Mouse (Mus musculus) v-Abl transformed pro-B cells (cell line): Measurements from ENCODE around the gene Gm5475.
"Not testable (repeated sequence)": the region's sequence is repeated elsewhere in the genome, so short reads cannot be mapped to it uniquely, and the experiment has no call there.

Experiments used
- in situ Hi-C, 2 experiments: fragments of 400-800 bp; cut with MboI; formaldehyde crosslinking; loops; one replicate each; pipeline ENCODE4 v1.15.1; 2025; ENCODE audit not compliant: unreplicated experiment in 2 of 2

Gene Gm5475

DNA sequence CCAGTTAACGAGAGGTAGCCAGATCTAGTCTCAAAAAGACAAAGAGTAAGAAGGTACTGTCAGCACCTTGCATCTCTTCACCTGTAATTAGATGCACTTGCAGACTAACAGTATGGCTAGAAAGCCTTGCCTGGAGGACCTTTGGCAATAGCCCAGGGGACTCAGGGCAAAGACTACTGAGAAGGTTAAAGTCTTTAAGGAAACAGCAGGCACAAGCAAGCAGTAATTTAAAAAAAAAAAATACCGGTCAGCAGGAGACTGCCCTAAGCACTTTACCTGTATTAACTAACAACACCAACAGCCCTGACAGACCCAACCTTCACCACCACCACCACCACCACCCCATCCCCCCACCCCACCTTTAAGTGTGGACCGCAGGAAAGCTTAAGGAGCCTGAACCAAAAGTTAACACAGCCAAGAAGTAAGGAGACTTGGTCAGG lies at the start of gene Gm5475:
Gene Gm5475 (plus strand): TSS at position 390 of the 440 bp plus-strand sequence.
- in situ Hi-C loops: not testable (repeated sequence)

DNA sequence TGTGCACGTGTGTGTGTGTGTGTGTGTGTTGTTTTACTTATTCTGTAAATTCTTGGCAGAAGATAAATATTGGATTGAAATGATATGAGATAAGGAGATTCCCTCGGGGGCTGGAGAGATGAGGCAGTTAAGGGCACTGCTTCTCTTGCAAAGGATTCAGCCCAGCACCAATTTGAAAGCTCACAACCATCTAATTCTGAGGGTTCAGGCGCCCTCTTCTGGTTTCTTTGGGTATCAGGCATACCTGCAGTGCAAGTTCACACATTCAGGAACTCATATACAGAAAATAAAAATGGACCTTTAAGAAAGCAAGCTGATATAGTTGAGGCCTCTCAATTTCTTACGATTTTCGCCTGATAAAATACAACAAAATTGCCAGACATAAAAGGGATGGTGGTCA lies 46.9 kb upstream of the Gm5475 start:
- in situ Hi-C loops: no loop called here

DNA sequence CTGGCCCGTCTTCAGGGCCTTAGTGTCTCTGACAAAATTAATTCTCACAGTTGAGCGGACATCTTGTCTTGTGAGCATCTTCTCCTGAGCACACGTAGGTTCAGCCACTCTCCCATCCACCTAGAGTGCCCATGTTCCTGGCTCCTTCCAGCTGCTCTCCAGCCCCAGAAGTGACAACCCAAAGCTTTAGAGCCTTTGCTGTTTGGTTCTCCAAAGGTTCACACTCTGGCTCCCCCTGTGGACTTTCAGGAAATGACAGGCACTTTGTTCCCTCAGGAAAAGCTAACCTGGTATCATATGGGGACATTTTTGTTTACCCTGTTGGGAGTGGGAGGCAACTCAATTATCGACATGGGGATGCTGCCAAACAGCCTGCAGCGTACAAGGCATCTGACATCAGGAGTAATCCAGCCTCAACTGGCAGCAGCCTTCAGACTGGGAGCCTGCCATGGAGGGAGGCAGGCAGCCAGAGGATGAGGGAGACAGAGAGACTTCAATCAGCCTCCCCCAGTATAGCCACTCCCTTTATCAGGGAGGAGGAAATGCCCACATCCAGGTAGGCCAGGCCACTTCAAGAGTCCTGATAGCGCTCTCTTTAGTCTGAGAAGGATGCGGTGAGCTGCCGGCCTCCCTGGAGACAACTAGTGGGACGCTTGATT lies 44.0 kb upstream of the Gm5475 start:
- in situ Hi-C loops: not testable (repeated sequence)

DNA sequence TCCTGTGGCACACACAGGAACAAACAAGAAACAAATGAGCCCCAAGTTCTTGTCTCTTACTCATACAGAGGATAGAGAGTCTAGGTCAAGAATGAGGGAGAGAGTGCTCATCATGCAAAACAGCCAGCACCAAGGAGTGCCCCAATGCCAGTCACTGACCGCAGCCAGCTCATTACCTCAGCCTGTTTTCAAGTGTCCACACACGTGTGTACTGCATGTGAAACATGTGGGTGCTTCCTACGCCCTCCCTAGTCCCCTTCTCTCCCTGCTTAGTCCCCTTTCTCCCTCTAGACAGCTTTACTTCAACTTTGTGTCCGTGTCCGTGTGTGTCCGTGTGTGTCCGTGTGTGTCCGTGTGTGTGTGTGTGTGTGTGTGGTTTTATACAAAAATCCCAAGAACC lies 42.3 kb upstream of the Gm5475 start:
- in situ Hi-C loops: loop anchor here in 1 of 2 experiments (10.0 kb wide), 1 partner anchor 65 kb away; no protein-coding TSS in a partner anchor

DNA sequence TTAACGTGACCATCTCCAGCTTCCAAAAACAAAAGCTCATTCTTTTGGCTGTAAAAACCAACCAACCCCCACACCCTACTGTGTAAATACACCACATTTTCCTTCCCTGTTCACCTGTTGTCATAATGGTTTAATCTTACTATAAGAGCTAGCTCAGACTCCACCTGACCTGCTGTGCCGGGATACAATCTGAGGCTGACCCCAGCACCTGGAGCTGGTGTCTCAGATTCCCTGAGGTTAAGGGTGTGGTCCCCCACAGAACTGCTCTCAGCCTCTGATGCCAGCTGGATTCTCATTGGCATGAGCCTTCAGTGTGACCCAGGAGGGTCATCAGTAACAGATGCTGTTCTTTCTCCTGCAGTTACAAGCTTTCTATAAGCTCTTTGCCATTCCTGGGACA lies 41.8 kb upstream of the Gm5475 start:
- in situ Hi-C loops: loop anchor here in 1 of 2 experiments (10.0 kb wide), 1 partner anchor 65 kb away; no protein-coding TSS in a partner anchor

DNA sequence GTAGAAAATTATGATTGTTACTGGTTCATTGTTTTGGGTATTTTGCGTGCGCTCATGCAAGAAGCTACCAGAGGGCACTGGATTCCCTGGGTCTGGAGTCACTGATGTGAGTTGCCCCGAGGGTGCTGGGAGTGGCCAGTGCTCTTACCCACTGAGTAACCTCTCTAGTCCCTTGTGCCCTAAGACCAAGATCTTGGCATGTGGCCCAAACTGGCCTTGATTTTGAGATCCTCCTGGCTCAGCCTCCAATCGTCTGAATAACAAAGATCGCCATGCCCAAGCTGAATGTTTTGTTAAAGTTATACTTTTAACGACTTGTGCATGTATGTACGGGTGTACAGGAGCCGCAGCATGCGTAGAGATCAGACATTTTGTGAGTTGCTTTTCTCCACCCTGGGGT lies 36.2 kb upstream of the Gm5475 start:
- in situ Hi-C loops: loop anchor here in 1 of 2 experiments (10.0 kb wide), 1 partner anchor 59 kb away; no protein-coding TSS in a partner anchor

DNA sequence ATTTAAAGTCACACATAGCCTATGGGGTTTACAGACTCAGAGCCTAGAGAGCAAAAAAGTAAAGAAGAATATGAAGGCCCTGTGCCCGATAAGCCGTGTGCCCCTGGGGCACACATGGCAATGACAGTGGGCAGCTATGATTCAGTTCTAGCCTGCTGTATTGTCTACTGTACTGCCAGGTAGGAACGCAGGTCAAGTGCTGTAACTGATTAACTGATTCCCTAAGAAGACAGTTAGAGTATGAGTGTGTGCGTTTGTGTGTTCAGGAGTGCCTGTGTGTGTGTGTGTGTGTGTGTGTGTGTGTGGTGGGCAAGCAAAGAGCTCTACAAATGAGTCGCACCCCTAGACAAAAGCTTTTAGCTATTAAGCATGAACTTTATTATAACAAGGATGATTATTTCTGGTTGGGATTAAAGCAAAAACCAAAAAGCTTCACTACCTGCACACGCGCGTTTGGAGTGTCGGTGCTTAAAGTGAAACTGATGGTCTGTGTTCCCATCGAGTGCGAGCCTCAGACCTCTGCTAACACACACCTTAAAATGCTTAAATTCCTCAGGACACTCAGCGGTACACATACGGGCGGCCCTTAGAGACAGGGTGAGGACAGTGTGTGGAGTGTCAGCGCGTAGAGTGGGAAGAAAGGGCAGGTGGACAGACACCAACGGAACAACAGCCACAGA lies 34.3 kb upstream of the Gm5475 start:
- in situ Hi-C loops: loop anchor here in 1 of 2 experiments (10.0 kb wide), 1 partner anchor 57 kb away; no protein-coding TSS in a partner anchor

DNA sequence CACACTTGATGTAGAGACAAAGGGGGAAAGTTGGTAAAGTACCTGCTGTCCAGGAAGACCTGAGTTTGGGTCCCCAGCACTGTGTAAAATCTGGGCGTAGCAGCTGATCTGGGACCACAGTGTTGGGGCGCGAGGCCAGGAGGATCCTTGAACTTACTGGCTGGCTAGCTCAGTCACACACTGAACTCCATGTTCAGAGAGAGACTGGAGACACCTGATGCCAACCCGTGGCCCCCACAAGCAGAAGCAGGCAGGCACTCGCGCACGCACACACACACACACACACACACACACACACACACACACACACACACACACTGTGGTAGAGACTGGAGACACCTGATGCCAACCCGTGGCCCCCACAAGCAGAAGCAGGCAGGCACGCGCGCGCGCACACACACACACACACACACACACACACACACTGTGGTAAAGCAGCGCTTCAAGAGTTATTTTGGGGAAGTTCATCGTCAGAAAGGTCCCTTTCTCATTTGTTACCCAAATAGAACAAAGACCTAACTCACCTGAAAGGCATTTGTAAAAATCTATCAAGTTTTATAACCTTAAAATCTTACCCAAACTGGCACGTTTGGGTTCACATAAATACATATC lies 33.6 kb upstream of the Gm5475 start:
- in situ Hi-C loops: loop anchor here in 1 of 2 experiments (10.0 kb wide), 1 partner anchor 56 kb away; no protein-coding TSS in a partner anchor

DNA sequence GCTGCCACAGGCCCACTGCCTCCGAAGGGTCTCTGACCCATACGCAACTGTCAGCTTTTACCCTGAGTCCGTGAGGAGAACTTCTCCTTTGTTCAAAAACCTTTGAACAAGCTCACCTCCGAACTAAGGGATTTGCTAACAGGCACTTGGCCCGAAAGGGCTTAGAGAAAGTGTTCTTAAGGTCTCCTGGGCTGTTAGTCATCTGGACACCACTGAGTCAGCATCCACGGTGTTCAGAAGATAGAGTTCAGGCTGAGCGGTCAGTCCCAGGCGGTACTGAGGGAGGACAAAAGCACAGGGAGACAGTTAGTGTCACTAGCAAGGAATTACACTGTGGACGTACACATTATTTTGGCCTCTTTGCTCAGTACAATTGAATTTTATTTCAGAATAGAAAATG lies 33.1 kb upstream of the Gm5475 start:
- in situ Hi-C loops: loop anchor here in 1 of 2 experiments (10.0 kb wide), 1 partner anchor 56 kb away; no protein-coding TSS in a partner anchor

DNA sequence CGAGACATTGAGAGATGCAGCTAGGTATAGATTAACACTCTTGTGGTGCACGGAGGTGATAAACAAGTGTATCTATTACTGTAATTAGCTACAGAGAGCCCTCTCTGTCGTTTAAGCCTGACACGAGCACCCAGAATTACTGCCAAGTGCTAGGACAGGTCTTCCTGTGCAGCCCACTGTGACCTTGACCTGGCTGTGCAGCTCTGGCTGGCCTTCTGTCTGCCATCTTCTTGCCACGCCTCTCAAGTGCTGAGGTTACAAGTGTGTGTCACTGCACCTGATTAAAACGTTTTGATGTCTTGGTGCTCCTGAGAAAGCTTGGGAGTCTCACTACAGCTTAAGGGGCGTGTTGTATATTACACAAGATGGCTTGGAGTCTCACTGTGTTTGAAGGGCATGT lies 30.9 kb upstream of the Gm5475 start:
- in situ Hi-C loops: loop anchor here in 1 of 2 experiments (10.0 kb wide), 1 partner anchor 54 kb away; no protein-coding TSS in a partner anchor

DNA sequence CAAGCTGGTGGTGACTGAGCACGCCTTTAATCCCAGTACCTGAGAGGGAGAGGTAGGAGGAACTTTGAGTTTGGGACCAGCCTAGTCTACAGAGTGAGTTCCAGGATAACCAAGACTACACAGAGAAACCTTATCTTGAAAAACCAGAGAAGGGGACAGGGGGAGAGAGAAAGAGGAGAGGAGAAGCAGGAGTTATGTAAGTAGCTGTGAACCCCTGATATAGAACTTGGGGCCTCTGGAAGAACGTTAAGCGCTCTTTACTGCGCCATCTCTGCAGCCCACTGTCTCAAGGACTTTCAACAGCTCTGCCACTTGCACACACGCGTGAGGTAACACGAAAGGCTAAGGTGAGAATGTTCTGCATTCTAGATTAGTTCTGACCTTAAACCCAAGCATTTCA lies 30.3 kb upstream of the Gm5475 start:
- in situ Hi-C loops: loop anchor here in 1 of 2 experiments (10.0 kb wide), 1 partner anchor 53 kb away; no protein-coding TSS in a partner anchor

DNA sequence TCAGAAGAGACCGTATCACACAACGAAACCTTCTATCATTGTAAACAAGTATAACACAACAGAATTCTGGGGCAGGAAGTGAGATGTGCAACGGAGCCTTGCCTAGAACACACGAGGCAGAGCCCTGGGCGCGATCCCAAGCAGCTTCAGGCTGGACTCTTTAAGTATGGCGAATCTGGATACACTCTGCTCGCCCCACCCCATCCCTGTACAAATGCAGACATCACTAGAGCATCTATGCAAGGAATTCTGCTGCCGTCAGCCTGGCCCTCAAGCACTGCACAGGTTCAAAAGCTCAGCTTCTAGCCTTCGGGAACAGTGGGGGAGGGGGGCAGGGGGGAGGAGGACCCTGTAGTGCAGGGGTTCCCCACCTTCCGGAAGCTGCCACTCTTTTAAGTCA lies 28.9 kb upstream of the Gm5475 start:
- in situ Hi-C loops: loop anchor here in 1 of 2 experiments (10.0 kb wide), 1 partner anchor 52 kb away; no protein-coding TSS in a partner anchor

DNA sequence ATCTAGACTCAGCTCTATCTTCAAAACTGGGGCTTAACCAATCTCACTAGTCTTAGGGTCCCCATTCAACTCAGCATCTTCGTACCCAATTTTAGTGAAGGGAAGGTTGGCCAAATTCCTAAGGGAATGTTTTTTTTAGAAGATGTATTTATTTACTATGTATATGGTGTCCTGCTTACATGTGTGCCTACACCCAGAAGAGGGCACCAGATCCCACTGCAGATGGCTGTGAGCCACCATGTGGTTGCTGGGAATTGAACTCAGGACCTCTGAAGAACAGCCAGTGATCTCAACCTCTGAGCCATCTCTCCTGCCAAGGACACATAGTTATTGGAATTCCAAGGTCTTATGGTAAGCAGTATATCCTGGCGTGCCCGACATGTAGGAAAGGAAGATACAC lies 26.4 kb upstream of the Gm5475 start:
- in situ Hi-C loops: loop anchor here in 1 of 2 experiments (10.0 kb wide), 1 partner anchor 49 kb away; no protein-coding TSS in a partner anchor

DNA sequence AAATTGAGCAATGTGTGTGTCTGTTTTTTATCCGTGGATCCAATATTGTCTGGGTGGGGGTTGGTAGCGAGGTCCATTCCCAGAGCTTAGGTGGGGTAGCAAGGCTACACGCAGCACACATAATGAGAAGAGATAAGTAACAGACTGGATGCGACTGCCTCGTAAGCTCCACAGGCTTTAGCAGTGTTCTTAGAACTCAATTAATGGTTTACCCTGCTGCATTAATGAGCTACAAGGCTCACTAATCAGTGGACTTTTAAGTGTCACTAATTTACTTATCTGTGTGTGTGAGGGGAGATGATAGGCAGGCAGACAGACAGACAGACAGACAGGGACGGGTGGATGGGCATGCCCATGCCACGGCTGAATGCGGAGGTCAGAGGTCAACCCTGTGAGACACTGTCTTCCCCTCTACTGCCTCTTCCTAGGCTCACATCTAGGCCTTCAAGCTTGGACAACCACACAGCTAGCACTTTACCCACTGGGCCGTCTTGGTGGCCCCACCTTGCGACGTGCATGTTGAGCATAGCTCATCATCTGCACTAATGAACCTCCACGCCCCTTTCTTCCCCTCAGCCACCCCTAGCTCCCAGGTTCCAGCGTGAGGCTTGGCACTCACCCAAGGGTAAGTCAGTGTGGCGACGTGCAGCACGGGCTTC lies 21.2 kb upstream of the Gm5475 start:
- in situ Hi-C loops: no loop called here

DNA sequence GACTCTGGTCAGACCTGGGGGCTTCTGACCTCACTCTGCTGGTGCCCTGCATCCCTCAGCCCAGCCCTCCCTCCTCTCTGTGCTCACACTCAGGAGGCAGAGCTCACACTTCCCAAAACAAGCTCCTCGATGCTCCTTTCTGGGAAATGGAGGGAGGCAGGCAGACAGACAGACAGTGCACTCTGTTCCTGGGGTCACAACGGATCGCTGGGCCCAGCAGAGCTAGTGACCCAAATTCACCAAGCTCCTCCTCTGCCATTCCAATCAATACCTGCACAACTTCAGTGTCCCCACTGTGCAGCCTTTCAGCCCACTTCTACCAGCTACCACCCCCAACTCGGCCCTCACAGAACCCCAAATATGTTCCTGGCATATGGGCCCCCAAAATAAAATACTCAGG lies 20.1 kb upstream of the Gm5475 start:
- in situ Hi-C loops: no loop called here

DNA sequence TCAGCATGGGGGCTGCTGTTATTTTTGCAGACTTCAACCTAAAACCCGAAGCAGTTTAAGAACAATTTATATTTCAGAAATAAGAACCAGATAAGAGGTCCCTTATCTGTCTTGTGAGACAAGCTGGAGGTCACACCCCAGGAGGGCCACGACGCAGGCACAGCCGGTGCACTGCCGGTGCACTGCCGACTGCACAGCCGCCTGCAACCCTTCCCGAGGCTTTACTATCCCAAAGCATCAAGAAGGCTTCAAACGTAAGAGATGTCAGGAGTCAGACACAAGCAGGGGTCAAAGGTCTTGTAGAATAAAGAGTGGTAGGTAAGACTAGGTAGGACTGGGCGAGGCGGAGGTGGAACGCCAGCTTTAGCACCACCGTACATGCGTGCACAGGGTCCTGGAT lies 19.6 kb upstream of the Gm5475 start:
- in situ Hi-C loops: no loop called here

DNA sequence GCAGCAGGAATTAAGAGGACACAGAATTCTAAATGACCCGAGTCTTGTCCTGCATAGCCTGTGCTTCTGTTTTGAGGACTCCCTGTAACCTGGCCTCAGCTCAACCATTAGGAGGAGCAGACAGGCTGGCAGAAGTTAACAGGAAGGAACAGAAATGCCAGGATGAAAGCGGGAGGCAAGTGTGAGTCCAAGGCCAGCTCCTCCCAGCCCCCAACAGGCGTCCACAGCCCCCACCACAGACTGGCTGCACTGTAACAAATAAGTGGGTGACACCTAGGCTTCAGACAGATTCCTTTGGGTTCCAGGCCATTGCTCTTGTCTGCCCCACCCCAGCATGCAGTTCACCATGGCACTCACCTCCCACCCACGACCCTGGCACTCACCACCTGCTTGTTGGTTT lies 19.1 kb upstream of the Gm5475 start:
- in situ Hi-C loops: no loop called here

DNA sequence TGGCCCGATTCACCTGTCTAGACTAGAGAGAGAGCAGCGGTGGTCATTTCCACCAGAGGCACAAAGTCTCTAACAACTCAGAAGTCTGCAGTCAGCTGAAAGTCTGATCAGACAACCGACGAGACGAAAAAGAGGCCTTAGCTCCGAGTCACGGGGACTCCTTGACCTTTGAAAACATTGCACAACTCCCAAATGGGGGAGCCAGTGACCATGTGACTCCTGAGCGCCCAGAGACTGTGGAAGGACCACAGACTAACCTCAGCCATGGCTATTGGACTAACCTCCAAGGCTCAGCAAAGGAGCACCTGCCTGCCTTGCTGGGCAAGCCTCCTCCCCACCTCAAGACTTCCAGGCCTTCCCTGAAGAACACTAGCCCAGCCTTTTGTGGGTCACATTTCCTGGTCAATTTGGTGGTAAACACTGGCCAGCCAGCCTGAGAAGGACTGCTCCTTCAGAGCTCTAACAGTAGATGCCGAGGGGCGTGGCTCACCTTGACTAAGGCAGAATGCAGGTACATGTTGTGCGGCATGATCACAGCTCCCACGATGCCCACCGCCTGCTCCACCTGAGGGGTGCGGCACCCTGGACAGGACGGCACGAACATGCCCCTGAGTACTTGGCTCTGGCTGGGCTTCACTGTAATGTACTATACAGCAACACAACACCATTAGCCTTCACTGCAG lies 18.5 kb upstream of the Gm5475 start:
- in situ Hi-C loops: no loop called here

DNA sequence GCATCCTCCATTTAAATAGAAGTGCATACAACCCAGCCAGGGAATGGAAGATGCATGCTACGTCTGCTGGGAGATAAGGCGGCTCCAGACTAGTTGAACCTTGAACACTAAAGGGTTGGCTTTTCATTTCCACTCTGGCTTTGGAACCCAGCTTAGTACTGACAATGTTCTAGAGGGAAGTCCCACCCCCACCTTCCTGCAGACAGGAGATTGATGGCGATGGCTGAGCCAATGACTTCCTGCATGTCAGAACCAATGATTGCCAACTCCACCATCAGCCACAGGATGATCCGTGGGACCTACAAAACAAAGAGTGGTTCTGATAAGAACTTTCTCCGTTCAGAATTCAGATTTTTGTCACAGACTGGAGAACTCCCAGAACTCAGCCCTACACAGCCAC lies 15.9 kb upstream of the Gm5475 start:
- in situ Hi-C loops: no loop called here
